Mouse (Mus musculus) stomach, postnatal 0 days (tissue): ENCODE measurements around the gene Sgca.

Source experiments
- CTCF ChIP-seq: IDR thresholded peaks from 2 replicates; pipeline ENCODE4 v1.5.1; 2016; ENCODE audit warnings: antibody characterized with exemption, low read depth, mild to moderate bottlenecking, moderate library complexity
- EP300 ChIP-seq: optimal IDR thresholded peaks from 2 replicates; pipeline ENCODE3; 2016; ENCODE audit warnings: antibody characterized with exemption

GRCm38 (mm10) chr11:94927771-94928291 lies 48.3 kb downstream of the Sgca start:
- TF ChIP-seq CTCF, result no peak
- TF ChIP-seq EP300, result no peak
